Mouse (Mus musculus) neural tube, embryonic 12.5 days (tissue): ENCODE measurements around the gene Trpc2. TPM values are rescaled to one million over a fixed set of nuclear protein-coding genes. Genes with fewer than 3 reads are reported as not detected.
"Not testable (repeated sequence)": the region's sequence is repeated elsewhere in the genome, so short reads cannot be mapped to it uniquely, and the experiment has no call there.

Source experiments
- ATAC-seq: fragments of 200-750 bp; cut with Nextera tagmentation; 2 replicates; pipeline ENCODE4 v1.8.0; 2017; ENCODE audit warnings: low read depth, mild to moderate bottlenecking, moderate TSS enrichment, moderate library complexity; ENCODE audit not compliant: low FRiP score
- H3K27ac ChIP-seq: fragments of 300-500 bp; sonication (generic); 2 replicates; pipeline ENCODE4 v1.5.1; 2016
- H3K27me3 ChIP-seq: fragments of 300-500 bp; sonication (generic); replicated peaks from 2 replicates; pipeline ENCODE4 v1.6.1; 2016; ENCODE audit warnings: mild to moderate bottlenecking
- H3K36me3 ChIP-seq: fragments of 300-500 bp; sonication (generic); 2 replicates; pipeline ENCODE4 v1.6.1; 2016; ENCODE audit warnings: mild to moderate bottlenecking
- H3K4me1 ChIP-seq: fragments of 300-500 bp; sonication (generic); 2 replicates; pipeline ENCODE4 v1.6.1; 2016
- H3K4me2 ChIP-seq: fragments of 300-500 bp; sonication (generic); replicated peaks from 2 replicates; pipeline ENCODE4 v1.6.1; 2016; ENCODE audit warnings: mild to moderate bottlenecking
- H3K4me3 ChIP-seq: fragments of 300-500 bp; sonication (generic); 2 replicates; pipeline ENCODE4 v1.5.1; 2016
- H3K9ac ChIP-seq: fragments of 300-500 bp; sonication (generic); 2 replicates; pipeline ENCODE4 v1.6.1; 2016; ENCODE audit warnings: mild to moderate bottlenecking
- H3K9me3 ChIP-seq: fragments of 300-500 bp; sonication (generic); 2 replicates; pipeline ENCODE4 v1.6.1; 2016; ENCODE audit warnings: mild to moderate bottlenecking
- WGBS: fragments of 180-500 bp; shearing (Covaris S2); methylation state at CpG from one replicate; pipeline ENCODE4 v1.1.7; 2016; 5-methylcytosine and 5-hydroxymethylcytosine counted together
- polyA plus RNA-seq: library from polyadenylated mRNA; unstranded; fragments of >200 nt; fragmentation: Nextera tagmentation; extraction: Ambion mirVana; gene quantifications from 2 replicates; pipeline ENCODE4 v1.2.1, GENCODE M21; 2016

The Trpc2 gene
- polyA plus RNA-seq: 0.60 and 1.4 TPM in 2 replicates

- H3K4me1 ChIP-seq: no peaks in the 10 kb centered on the region
- H3K36me3 ChIP-seq: peaks cover 63% of the 10 kb centered on the region
- no peak within 1 kb of the TSS for H3K4me2 ChIP-seq
- 83% methylated on average over 5 of the region's 5 CpGs for WGBS
- no peak for ATAC-seq
- no peaks in the 10 kb centered on the region for H3K27me3 ChIP-seq
- H3K9me3 ChIP-seq: no peaks in the 10 kb centered on the region
- no peak within 1 kb of the TSS for H3K27ac ChIP-seq
- H3K9ac ChIP-seq: no peak within 1 kb of the TSS
- no peak within 1 kb of the TSS for H3K4me3 ChIP-seq
These were observed at the start of gene Trpc2 for GRCm38 (mm10) chr7:102082816-102083215. Gene Trpc2 (plus strand): TSS chr7:102083116.

GRCm38 (mm10) chr7:102034904-102035303 is 48.0 kb upstream of the Trpc2 start:
- no peaks in the 10 kb centered on the region for H3K4me1 ChIP-seq
- 97% methylated on average over 1 of the region's 1 CpGs for WGBS
- H3K27me3 ChIP-seq: no peaks in the 10 kb centered on the region
- peaks cover 91% of the 10 kb centered on the region for H3K36me3 ChIP-seq
- ATAC-seq: no peak
- H3K27ac ChIP-seq: no peak overlapping the region
- H3K4me2 ChIP-seq: no peak overlapping the region
- no peak overlapping the region for H3K4me3 ChIP-seq
- no peaks in the 10 kb centered on the region for H3K9me3 ChIP-seq
- no peak overlapping the region for H3K9ac ChIP-seq

- peaks cover 93% of the 10 kb centered on the region for H3K36me3 ChIP-seq
- H3K9ac ChIP-seq: no peak overlapping the region
- no peak overlapping the region for H3K27ac ChIP-seq
- no peak overlapping the region for H3K4me2 ChIP-seq
- WGBS: 95% methylated on average over 2 of the region's 2 CpGs
- no peaks in the 10 kb centered on the region for H3K4me1 ChIP-seq
- H3K27me3 ChIP-seq: no peaks in the 10 kb centered on the region
- ATAC-seq: no peak
- no peak overlapping the region for H3K4me3 ChIP-seq
- H3K9me3 ChIP-seq: no peaks in the 10 kb centered on the region
These were observed 47.4 kb upstream of the Trpc2 start for GRCm38 (mm10) chr7:102035534-102035933.

- no peaks in the 10 kb centered on the region for H3K27me3 ChIP-seq
- no peak overlapping the region for H3K9ac ChIP-seq
- no peak overlapping the region for H3K4me2 ChIP-seq
- H3K4me3 ChIP-seq: no peak overlapping the region
- no peaks in the 10 kb centered on the region for H3K9me3 ChIP-seq
- no peaks in the 10 kb centered on the region for H3K4me1 ChIP-seq
- H3K36me3 ChIP-seq: peaks cover 83% of the 10 kb centered on the region
- no peak for ATAC-seq
- 96% methylated on average over 3 of the region's 3 CpGs for WGBS
- no peak overlapping the region for H3K27ac ChIP-seq
These were observed 45.6 kb upstream of the Trpc2 start for GRCm38 (mm10) chr7:102037318-102037717.

- Histone ChIP-seq H3K9me3 (no peaks in the 10 kb centered on the region), H3K27ac (no peak overlapping the region), H3K4me1 (no peaks in the 10 kb centered on the region), H3K4me2 (no peak overlapping the region), H3K36me3 (peaks cover 39% of the 10 kb centered on the region), H3K27me3 (no peaks in the 10 kb centered on the region), H3K4me3 (no peak overlapping the region), H3K9ac (no peak overlapping the region)
- no peak for ATAC-seq
- 88% methylated on average over 2 of the region's 2 CpGs for WGBS
These were observed 40.6 kb upstream of the Trpc2 start for GRCm38 (mm10) chr7:102042314-102042713.

GRCm38 (mm10) chr7:102048524-102048923 is 34.4 kb upstream of the Trpc2 start:
- peaks cover 19% of the 10 kb centered on the region for H3K36me3 ChIP-seq
- not testable (repeated sequence) for H3K4me1 ChIP-seq, H3K9ac ChIP-seq, H3K4me2 ChIP-seq, H3K27ac ChIP-seq, H3K9me3 ChIP-seq, ATAC-seq, H3K4me3 ChIP-seq, H3K27me3 ChIP-seq

GRCm38 (mm10) chr7:102061353-102061752 is 21.6 kb upstream of the Trpc2 start:
- no peak overlapping the region for H3K9ac ChIP-seq
- no peaks in the 10 kb centered on the region for H3K9me3 ChIP-seq
- no peaks in the 10 kb centered on the region for H3K27me3 ChIP-seq
- H3K27ac ChIP-seq: no peak overlapping the region
- no peak overlapping the region for H3K4me3 ChIP-seq
- 90% methylated on average over 3 of the region's 3 CpGs for WGBS
- H3K4me1 ChIP-seq: peaks cover 16% of the 10 kb centered on the region
- peaks cover 17% of the 10 kb centered on the region for H3K36me3 ChIP-seq
- no peak for ATAC-seq
- no peak overlapping the region for H3K4me2 ChIP-seq

GRCm38 (mm10) chr7:102062203-102062602 is 20.7 kb upstream of the Trpc2 start:
- WGBS: 92% methylated on average over 1 of the region's 1 CpGs

GRCm38 (mm10) chr7:102063891-102064290 is 19.0 kb upstream of the Trpc2 start:
- Histone ChIP-seq H3K4me2 (peak overlapping the region; percentile 65), H3K27me3 (no peaks in the 10 kb centered on the region), H3K9ac (no peak overlapping the region), H3K4me1 (peaks cover 19% of the 10 kb centered on the region), H3K4me3 (peak overlapping the region; percentile 65), H3K36me3 (peaks cover 8% of the 10 kb centered on the region), H3K9me3 (no peaks in the 10 kb centered on the region), H3K27ac (no peak overlapping the region)
- WGBS: 94% methylated on average over 9 of the region's 9 CpGs
- no peak for ATAC-seq

More at GRCm38 (mm10) chr7:102062203-102062602, 20.7 kb upstream of the Trpc2 start:
- no peak overlapping the region for H3K4me3 ChIP-seq
- H3K4me1 ChIP-seq: peaks cover 19% of the 10 kb centered on the region
- no peak for ATAC-seq
- no peak overlapping the region for H3K4me2 ChIP-seq
- peaks cover 11% of the 10 kb centered on the region for H3K36me3 ChIP-seq
- H3K9me3 ChIP-seq: no peaks in the 10 kb centered on the region
- no peak overlapping the region for H3K27ac ChIP-seq
- H3K9ac ChIP-seq: no peak overlapping the region
- no peaks in the 10 kb centered on the region for H3K27me3 ChIP-seq

GRCm38 (mm10) chr7:102064655-102065045 is 18.3 kb upstream of the Trpc2 start:
- Histone ChIP-seq H3K4me3 (peak overlapping the region; percentile 65), H3K9ac (peak overlapping the region; percentile 64), H3K36me3 (peaks cover under 1% of the 10 kb centered on the region), H3K27me3 (no peaks in the 10 kb centered on the region), H3K4me1 (peaks cover 19% of the 10 kb centered on the region), H3K4me2 (peak overlapping the region; percentile 65), H3K9me3 (no peaks in the 10 kb centered on the region), H3K27ac (peak overlapping the region; percentile 47)
- WGBS: under 1% methylated on average over 9 of the region's 9 CpGs
- ATAC-seq: peak; percentile 67

GRCm38 (mm10) chr7:102065046-102065891 is 17.6 kb upstream of the Trpc2 start, which contains the start of the genes Rnf121, Xndc1 and Xntrpc:
Gene Rnf121 (minus strand): TSS chr7:102065469.
Gene Xndc1 (plus strand): TSS chr7:102065511.
Gene Xntrpc (plus strand): TSS chr7:102065713.
- ATAC-seq: peak; percentile 100
- H3K27me3 ChIP-seq: no peaks in the 10 kb centered on the region
- peak within 1 kb of the TSS; percentile 65 for H3K4me3 ChIP-seq
- H3K9ac ChIP-seq: peak within 1 kb of the TSS; percentile 64
- peak within 1 kb of the TSS; percentile 65 for H3K4me2 ChIP-seq
- no peaks in the 10 kb centered on the region for H3K36me3 ChIP-seq
- H3K9me3 ChIP-seq: no peaks in the 10 kb centered on the region
- under 1% methylated on average over 56 of the region's 56 CpGs for WGBS
- H3K4me1 ChIP-seq: peaks cover 19% of the 10 kb centered on the region
- peak within 1 kb of the TSS; percentile 47 for H3K27ac ChIP-seq

GRCm38 (mm10) chr7:102066363-102066762 is 16.6 kb upstream of the Trpc2 start:
- Histone ChIP-seq H3K4me3 (peak overlapping the region; percentile 65), H3K4me2 (peak overlapping the region; percentile 65), H3K9ac (peak overlapping the region; percentile 64; the same call in 1 of the 2 replicates), H3K27ac (no peak overlapping the region), H3K27me3 (no peaks in the 10 kb centered on the region), H3K4me1 (peaks cover 19% of the 10 kb centered on the region), H3K36me3 (peaks cover 3% of the 10 kb centered on the region; the same call in 1 of the 2 replicates), H3K9me3 (no peaks in the 10 kb centered on the region)
- 86% methylated on average over 6 of the region's 6 CpGs for WGBS
- ATAC-seq: no peak
